Comparison of ENCODE assay signal across 15 mouse cellular contexts in genomic region chr2:72031717-72032116, GRCm38 (mm10).
"Had no signal": no experiment of that assay in that cellular context is flagged by ENCODE, and none has a peak within 500 bp of the region (broad histone marks: within the 10 kb centered on the region; RNA-seq: fewer than 3 reads in every experiment).

No protein-coding gene starts in this region.

- H3K4me3 ChIP-seq: limb, embryonic 12.5 days; liver, embryonic 13.5 days; lung, embryonic 15.5 days; megakaryocyte, embryonic 14.5 days; midbrain, embryonic 12.5 days had no signal

- ATAC-seq: liver, postnatal 0 days had no signal

- DNase-seq: kidney, adult 18-20 months; kidney, postnatal 10 days; kidney, postnatal 4 days; liver; liver, embryonic 13.5 days; liver, postnatal 0 days; lung, postnatal 36 days; right cerebral cortex, postnatal 4 days; spleen, adult 18-20 months; thymus, adult 18-20 months; thymus, postnatal 14 days had no signal

- H3K27ac ChIP-seq: limb, embryonic 12.5 days; liver, embryonic 13.5 days; lung, embryonic 15.5 days; midbrain, embryonic 12.5 days had no signal
